Mouse (Mus musculus): ENCODE measurements around the gene Rrp9.

Rrp9 gene

GRCm38 (mm10) chr9:106504246-106504645 lies 28.5 kb downstream of the Rrp9 start:
- CTCF ChIA-PET, result interaction anchor here in 1 of 4 experiments (1.0 to 1.1 kb wide), 2 partner anchors 24 to 139 kb away, joined by 3 to 4 read pairs; no protein-coding TSS in a partner anchor
- POLR2A ChIA-PET, result interaction anchor here in 3 of 4 experiments (1.1 to 2.7 kb wide), 5 partner anchors 13 to 66 kb away, joined by 3 to 11 read pairs (median 4); partner anchors contain the start of gene Acy1 (in 1 of the 3)

- ChIA-PET CTCF (interaction anchor here in 1 of 4 experiments (0.5 kb wide), 1 partner anchor 160 kb away, joined by 3 read pairs; no protein-coding TSS in a partner anchor), POLR2A (no interaction called here)
These were observed 33.6 kb downstream of the Rrp9 start for GRCm38 (mm10) chr9:106509356-106509755.

DNA sequence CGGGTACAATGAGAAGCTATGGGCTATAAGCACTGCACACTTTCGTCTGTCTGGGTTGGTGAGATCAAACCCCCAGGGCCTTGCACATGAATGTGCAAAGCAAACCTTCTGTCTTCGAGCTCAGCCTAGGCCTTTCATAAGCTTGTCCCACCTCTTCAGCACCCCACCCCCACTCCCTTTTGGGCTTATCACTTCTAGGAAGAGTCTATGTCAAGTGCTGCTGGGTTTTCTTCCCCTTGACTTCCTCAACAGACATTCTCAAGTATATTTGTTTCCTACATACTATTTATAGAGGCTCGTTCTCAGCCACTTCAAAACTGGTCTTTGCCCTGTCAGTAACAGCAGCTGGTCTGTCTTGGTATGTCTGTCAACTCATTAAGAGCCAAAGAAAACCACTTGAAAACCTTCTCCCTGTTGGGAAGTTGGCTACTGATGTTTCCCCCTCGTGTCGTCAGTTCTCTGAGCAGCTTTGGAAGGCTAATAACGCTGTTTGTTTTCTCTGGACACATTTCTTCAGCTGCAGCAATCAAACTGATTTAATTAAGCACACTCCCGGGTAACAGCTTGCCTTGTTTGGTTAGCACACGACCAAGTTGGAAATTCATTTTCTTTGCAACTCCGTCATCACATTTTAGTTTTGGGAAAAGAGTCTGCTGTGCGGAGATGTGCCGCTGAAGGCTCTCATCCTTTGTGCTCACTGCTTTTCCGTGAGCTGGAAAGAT lies 37.1 kb downstream of the Rrp9 start:
- CTCF ChIA-PET, result interaction anchor here in 3 of 4 experiments (0.5 to 1.3 kb wide), 5 partner anchors 18 to 189 kb away, joined by 3 to 5 read pairs (median 3); no protein-coding TSS in a partner anchor

DNA sequence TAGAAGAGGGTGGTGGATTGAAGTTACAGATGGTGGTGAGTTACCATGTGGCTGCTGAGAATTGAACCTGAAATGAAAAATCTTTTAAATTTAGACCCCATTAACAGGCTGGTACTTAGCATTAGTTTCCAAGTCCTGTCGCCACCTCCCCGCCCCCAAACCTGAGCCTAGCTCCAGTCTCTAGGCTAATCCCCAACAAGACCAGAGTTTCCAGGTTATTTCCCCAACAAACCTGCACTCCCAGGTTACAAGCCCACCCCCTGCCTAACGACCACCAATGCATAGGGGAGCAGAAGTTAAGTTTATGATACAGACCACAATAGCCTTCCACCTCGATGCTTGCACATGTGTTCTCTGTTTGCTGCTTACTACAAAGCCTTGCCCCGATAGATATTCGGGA lies 37.8 kb downstream of the Rrp9 start:
- CTCF ChIA-PET, result interaction anchor here in 1 of 4 experiments (0.7 to 1.3 kb wide), 2 partner anchors 18 to 1143 kb away, joined by 3 to 4 read pairs; no protein-coding TSS in a partner anchor
- POLR2A ChIA-PET, result interaction anchor here in 1 of 4 experiments (1.5 kb wide), 1 partner anchor 53 kb away, joined by 3 read pairs; no protein-coding TSS in a partner anchor

More for the DNA sequence above, 37.1 kb downstream of the Rrp9 start:
- POLR2A ChIA-PET, result interaction anchor here in 1 of 4 experiments (1.5 kb wide), 1 partner anchor 54 kb away, joined by 3 read pairs; no protein-coding TSS in a partner anchor

DNA sequence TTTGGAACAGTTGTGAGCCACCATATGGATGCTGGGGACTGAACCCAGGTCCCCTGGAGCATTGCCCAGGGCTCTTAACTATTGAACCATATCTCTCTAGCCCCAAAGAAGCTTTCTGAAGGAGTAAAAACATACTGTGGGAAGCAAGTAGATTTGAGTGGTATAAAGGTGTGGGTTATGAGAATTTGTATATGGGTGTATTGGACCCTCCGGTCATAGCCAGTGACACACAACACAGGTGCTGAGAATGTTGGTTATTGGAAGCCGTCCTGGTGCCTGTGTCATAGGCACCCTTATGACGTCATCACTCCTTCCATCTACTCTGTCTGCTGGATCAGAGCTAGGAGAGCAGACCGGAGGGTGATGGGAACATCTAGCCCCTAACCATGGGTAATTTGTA lies 38.5 kb downstream of the Rrp9 start, which contains the start of gene Iqcf5:
TSS of gene Iqcf5 (plus strand) at position 301 of the 400 bp plus-strand sequence.
- POLR2A ChIA-PET, result no interaction called here
- CTCF ChIA-PET, result interaction anchor here in 2 of 4 experiments (0.7 to 1.2 kb wide), 3 partner anchors 18 to 1142 kb away, joined by 3 read pairs; no protein-coding TSS in a partner anchor

GRCm38 (mm10) chr9:106519433-106519832 lies 43.7 kb downstream of the Rrp9 start:
- ChIA-PET POLR2A (interaction anchor here in 1 of 4 experiments (1.0 to 1.6 kb wide), 2 partner anchors 9 to 13 kb away, joined by 3 read pairs; no protein-coding TSS in a partner anchor), CTCF (no interaction called here)

DNA sequence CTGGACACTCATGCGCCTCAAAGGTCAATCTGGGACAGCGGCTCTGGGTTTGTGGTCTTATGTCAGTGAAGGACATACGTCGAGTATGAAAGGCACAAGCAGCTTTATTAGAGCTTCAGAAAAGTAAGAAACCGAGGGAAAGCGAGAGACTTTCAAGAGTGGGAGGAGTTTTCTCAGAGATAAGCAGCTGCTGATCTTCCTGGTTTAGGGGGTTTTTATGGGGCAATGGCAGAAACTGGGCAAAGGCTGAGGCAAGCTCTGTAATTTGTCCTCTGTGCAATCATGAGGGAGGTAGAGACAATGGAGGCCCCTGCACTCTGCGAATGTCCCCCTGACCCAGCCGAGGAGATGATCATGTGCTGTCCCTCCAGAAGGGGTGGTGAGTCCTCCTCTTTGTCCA lies 44.1 kb downstream of the Rrp9 start:
- ChIA-PET POLR2A (interaction anchor here in 1 of 4 experiments (1.6 kb wide), 1 partner anchor 12 kb away, joined by 3 read pairs; no protein-coding TSS in a partner anchor), CTCF (no interaction called here)

DNA sequence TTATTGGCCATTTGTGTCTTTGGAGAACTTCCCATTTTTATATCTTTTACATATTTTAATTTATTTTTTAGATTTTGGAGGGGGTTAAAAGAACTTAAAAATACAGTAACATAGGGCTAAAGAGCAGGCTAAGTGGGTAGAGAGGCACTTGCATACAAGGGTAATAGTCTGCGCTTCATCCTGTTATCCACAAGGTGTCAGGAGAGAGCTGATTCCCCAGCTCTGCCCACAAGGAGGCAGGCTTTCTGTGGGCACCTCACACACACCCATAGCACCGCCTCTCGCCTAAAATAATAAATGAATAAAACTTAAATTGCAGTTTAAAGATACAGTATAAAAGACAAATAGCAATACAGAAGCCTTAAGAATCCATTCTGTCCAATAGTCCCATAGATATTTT lies 56.1 kb downstream of the Rrp9 start:
- POLR2A ChIA-PET, result interaction anchor here in 3 of 4 experiments (0.6 to 1.5 kb wide), 7 partner anchors 8 to 124 kb away, joined by 3 to 18 read pairs (median 3); partner anchors contain the start of gene Grm2 (in 1 of the 3)

GRCm38 (mm10) chr9:106534296-106534695 lies 58.5 kb downstream of the Rrp9 start:
- CTCF ChIA-PET, result interaction anchor here in 2 of 4 experiments (0.7 to 2.2 kb wide), 2 partner anchors 60 to 109 kb away, joined by 3 to 13 read pairs; no protein-coding TSS in a partner anchor
- POLR2A ChIA-PET, result interaction anchor here in 2 of 4 experiments (0.8 to 1.2 kb wide), 3 partner anchors 99 to 1610 kb away, joined by 3 read pairs; partner anchors contain the start of gene Manf (in 1 of the 2)

More for the DNA sequence above, 56.1 kb downstream of the Rrp9 start:
- CTCF ChIA-PET, result interaction anchor here (0.5 to 3.7 kb wide), 37 partner anchors 8 to 586 kb away, joined by 3 to 57 read pairs (median 4); partner anchors contain the start of genes Parp3 (in 2 of the 4), Iqcf3 (in 1 of the 4), Iqcf5 (in 1 of the 4) and Manf (in 1 of the 4)

DNA sequence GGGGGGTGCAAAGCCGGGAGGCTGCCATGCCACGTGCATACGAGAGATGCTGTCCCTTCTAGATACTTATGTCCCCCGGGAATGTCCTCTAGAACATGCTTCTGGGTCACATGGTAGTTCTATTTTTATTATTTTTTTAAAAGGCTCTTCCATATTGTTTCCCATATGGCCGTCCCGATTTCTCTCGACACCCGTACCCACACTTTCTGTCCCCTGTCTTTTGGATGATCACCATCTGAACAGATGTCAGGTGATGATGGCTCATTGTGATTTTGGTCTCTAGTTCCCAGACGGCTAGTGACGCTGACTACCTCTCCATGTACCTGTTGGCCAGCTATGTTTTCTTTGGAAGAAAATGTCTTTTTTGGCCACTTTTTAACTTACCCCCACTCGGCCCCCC lies 59.2 kb downstream of the Rrp9 start:
- POLR2A ChIA-PET, result interaction anchor here in 3 of 4 experiments (0.6 to 1.2 kb wide), 7 partner anchors 17 to 1609 kb away, joined by 3 to 6 read pairs (median 4); partner anchors contain the start of gene Manf (in 2 of the 3)
- CTCF ChIA-PET, result interaction anchor here in 2 of 4 experiments (0.7 to 2.2 kb wide), 3 partner anchors 60 to 108 kb away, joined by 3 to 13 read pairs (median 5); no protein-coding TSS in a partner anchor
